Mouse (Mus musculus) kidney, embryonic 16.5 days (tissue): ENCODE measurements at regions not wholly inside any gene's neighbourhood (a gene's known extent, or its start where the extent isn't known, plus 50 kb on each side); places are given as distances from the start of the nearest gene placed in this dataset.

Experiments used
- ATAC-seq: fragments of 200-750 bp; cut with Nextera tagmentation; 2 replicates; pipeline ENCODE4 v1.8.0; 2017; ENCODE audit warnings: moderate TSS enrichment; ENCODE audit not compliant: low FRiP score, low TSS enrichment
- H3K27ac ChIP-seq: fragments of 300-500 bp; sonication (generic); 2 replicates; pipeline ENCODE4 v1.5.1; 2014; ENCODE audit warnings: low read length
- H3K27me3 ChIP-seq: fragments of 300-500 bp; sonication (generic); 2 replicates; pipeline ENCODE4 v1.6.1; 2014; ENCODE audit warnings: low read length, control low read depth, mixed read lengths; ENCODE audit not compliant: insufficient read depth
- H3K36me3 ChIP-seq: fragments of 300-500 bp; sonication (generic); 2 replicates; pipeline ENCODE4 v1.6.1; 2014; ENCODE audit warnings: low read length, control low read depth, mixed read lengths; ENCODE audit not compliant: insufficient read depth
- H3K4me1 ChIP-seq: fragments of 300-500 bp; sonication (generic); 2 replicates; pipeline ENCODE4 v1.6.1; 2014; ENCODE audit warnings: low read length, control low read depth, mixed read lengths; ENCODE audit not compliant: insufficient read depth
- H3K4me2 ChIP-seq: fragments of 300-500 bp; sonication (generic); replicated peaks from 2 replicates; pipeline ENCODE4 v1.6.1; 2014; ENCODE audit warnings: low read depth, low read length
- H3K4me3 ChIP-seq: fragments of 300-500 bp; sonication (generic); 2 replicates; pipeline ENCODE4 v1.5.1; 2014; ENCODE audit warnings: mild to moderate bottlenecking, low read length
- H3K9ac ChIP-seq: fragments of 300-500 bp; sonication (generic); replicated peaks from 2 replicates; pipeline ENCODE4 v1.6.1; 2014; ENCODE audit warnings: low read length
- H3K9me3 ChIP-seq: fragments of 300-500 bp; sonication (generic); 2 replicates; pipeline ENCODE4 v1.6.1; 2016; ENCODE audit warnings: low read length, control low read depth
- WGBS: fragments of 180-500 bp; shearing (Covaris S2); extraction: QIAGEN DNeasy Blood & Tissue Kit; methylation state at CpG from one replicate; pipeline ENCODE4 v1.1.7; 2014; 5-methylcytosine and 5-hydroxymethylcytosine counted together

DNA sequence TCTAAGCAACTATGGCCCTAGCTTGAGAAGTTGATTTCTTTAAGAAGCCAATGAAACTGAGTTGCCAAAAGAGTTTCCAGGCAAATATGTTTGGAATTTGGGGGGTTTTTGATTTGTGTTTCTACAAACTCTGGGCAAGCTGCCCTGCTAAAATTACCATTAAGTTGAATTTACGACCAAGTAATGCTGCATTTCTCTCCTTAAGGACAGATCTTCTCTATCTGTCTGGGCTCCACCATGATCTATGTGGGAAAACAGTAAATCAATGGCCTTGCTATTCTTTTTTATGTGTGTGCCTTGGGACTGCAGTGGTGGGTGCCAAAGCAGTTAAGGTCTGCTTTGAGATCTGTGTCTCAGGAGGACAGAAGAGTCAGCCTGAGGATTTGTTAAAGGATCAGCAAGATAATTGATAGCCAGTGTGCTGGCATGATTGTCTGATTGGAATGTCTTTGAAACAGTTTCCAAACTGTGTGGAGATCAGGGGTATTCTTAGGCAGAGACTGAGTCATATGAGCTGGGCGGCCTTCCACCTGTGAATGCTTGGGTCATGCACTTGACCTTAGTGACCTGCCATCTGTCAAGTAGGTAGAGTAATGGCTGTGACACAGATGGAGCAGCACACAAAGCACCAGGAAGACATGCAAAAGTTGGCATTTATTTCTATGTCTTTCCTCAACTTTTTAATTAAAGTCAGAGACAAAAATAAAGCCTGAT, 91.1 kb upstream of the Pmch start:
- H3K27ac ChIP-seq, result no peak overlapping the region
- no peak overlapping the region for H3K9ac ChIP-seq
- H3K4me2 ChIP-seq, result no peak overlapping the region
- peaks cover 6% of the 10 kb centered on the region for H3K4me1 ChIP-seq
- H3K4me3 ChIP-seq, result no peak overlapping the region
- no peaks in the 10 kb centered on the region for H3K9me3 ChIP-seq
- ATAC-seq, result peak; percentile 51; the same call in 1 of the 2 replicates
- H3K36me3 ChIP-seq, result no peaks in the 10 kb centered on the region
- H3K27me3 ChIP-seq, result no peaks in the 10 kb centered on the region
- WGBS, result 25% methylated on average over 2 of the region's 2 CpGs

DNA sequence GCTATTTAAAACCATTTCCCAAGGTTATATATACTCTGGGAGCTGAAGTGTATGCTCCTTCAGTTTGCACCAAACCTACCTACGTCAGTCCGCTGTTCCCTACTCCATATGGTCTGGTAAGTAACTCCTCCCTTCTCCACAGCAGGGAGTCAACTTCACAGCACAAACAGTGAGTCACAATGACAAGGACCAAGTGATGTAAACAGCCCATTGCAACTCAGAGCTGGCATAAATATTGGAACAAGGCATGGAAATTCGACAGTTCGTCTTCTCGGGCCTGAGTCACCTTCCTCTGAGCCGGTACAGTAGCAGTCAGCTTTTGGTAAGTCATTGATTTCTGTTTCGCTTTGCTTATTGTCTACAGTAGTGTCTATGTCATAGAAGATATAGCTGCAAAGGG, 82.2 kb upstream of the Pmch start:
- ATAC-seq, result no peak
- Histone ChIP-seq H3K9me3 (peaks cover 3% of the 10 kb centered on the region; the same call in 1 of the 2 replicates), H3K4me3 (no peak overlapping the region), H3K4me2 (no peak overlapping the region), H3K27me3 (no peaks in the 10 kb centered on the region), H3K27ac (no peak overlapping the region), H3K36me3 (no peaks in the 10 kb centered on the region), H3K4me1 (no peaks in the 10 kb centered on the region), H3K9ac (no peak overlapping the region)
- WGBS, result 92% methylated on average over 7 of the region's 7 CpGs

DNA sequence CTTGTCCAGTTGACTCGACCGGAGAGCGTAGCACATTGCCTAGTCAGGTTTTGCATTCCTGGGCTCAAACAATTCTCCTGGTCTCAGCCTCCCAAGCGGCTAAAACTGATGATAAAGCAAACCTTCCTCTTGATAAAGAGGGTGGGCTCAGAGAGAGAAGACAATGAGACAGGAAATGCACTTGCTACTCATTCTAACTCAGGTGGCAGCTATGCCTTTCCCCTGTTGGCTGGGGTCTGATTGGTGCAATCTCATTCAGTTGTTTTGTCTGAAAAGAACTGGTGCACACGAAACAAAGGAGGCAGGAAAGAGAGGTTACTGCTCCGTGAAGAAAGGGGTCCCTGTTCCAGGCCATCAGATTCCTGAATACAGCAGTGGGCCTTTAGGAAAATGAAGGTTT, 80.0 kb upstream of the Pmch start:
- Histone ChIP-seq H3K4me2 (no peak overlapping the region), H3K4me1 (no peaks in the 10 kb centered on the region), H3K36me3 (no peaks in the 10 kb centered on the region), H3K4me3 (no peak overlapping the region), H3K9me3 (peaks cover 3% of the 10 kb centered on the region; the same call in 1 of the 2 replicates), H3K27me3 (no peaks in the 10 kb centered on the region), H3K9ac (no peak overlapping the region), H3K27ac (no peak overlapping the region)
- WGBS, result 81% methylated on average over 6 of the region's 6 CpGs
- no peak for ATAC-seq

DNA sequence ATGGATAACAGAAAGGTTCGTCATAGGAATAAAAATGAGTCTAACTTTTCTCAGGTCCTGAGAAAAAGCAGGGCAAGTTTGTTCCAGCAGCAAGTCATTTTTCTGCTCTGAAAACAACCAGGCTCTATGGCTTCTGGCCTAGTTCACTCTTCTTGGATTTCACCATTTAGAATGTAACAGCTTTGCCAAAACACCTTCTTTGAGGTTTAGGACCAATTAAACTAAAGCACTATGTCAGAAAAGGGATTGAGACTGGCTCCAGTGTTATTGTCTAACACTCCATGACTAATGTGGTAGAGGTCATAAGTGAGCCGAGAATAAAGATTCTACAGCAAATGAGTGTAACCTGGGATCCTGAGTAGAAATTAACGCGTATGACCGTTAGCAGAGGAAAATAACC, 58.9 kb upstream of the Pmch start:
- 57% methylated on average over 5 of the region's 5 CpGs for WGBS
- H3K36me3 ChIP-seq, result no peaks in the 10 kb centered on the region
- H3K4me3 ChIP-seq, result no peak overlapping the region
- no peaks in the 10 kb centered on the region for H3K27me3 ChIP-seq
- no peak for ATAC-seq
- H3K4me1 ChIP-seq, result no peaks in the 10 kb centered on the region
- no peaks in the 10 kb centered on the region for H3K9me3 ChIP-seq
- no peak overlapping the region for H3K9ac ChIP-seq
- H3K27ac ChIP-seq, result no peak overlapping the region
- H3K4me2 ChIP-seq, result no peak overlapping the region
